Mouse (Mus musculus) kidney, adult 9 months (tissue): ENCODE data around the gene Mapk12.
A peak's percentile ranks its signal among the peaks of the same experiment; 100 is the strongest.

Source experiments
- DNase-seq: peaks from one replicate; pipeline ENCODE4 v3.0.0; 2022

Mapk12 gene

GRCm38 (mm10) chr15:89137378-89138045 lies 3.0 kb downstream of the Mapk12 start:
- DNase-seq: no peak

GRCm38 (mm10) chr15:89136461-89137155 lies 3.9 kb downstream of the Mapk12 start:
- DNase-seq: no peak

GRCm38 (mm10) chr15:89131316-89131715 lies 9.2 kb downstream of the Mapk12 start:
- no peak for DNase-seq

GRCm38 (mm10) chr15:89130245-89130644 lies 10.3 kb downstream of the Mapk12 start:
- DNase-seq: no peak

GRCm38 (mm10) chr15:89128382-89129350 lies 11.8 kb downstream of the Mapk12 start, which contains the start of gene Hdac10:
TSS of gene Hdac10 (minus strand) at chr15:89128700.
- peak; percentile 91 for DNase-seq

GRCm38 (mm10) chr15:89127364-89127940 lies 13.1 kb downstream of the Mapk12 start:
- no peak for DNase-seq

GRCm38 (mm10) chr15:89126622-89127021 lies 13.9 kb downstream of the Mapk12 start:
- DNase-seq: peak; percentile 83

- no peak for DNase-seq
These were observed 15.2 kb downstream of the Mapk12 start for GRCm38 (mm10) chr15:89125351-89125750.

GRCm38 (mm10) chr15:89124312-89124711 lies 16.2 kb downstream of the Mapk12 start:
- DNase-seq: no peak

- no peak for DNase-seq
These were observed 16.9 kb downstream of the Mapk12 start for GRCm38 (mm10) chr15:89123595-89123994.

GRCm38 (mm10) chr15:89122649-89123366 lies 17.7 kb downstream of the Mapk12 start, which contains the start of gene Tubgcp6:
TSS of gene Tubgcp6 (minus strand) at chr15:89123112.
- peak; percentile 96 for DNase-seq

- no peak for DNase-seq
These were observed 22.5 kb downstream of the Mapk12 start for GRCm38 (mm10) chr15:89118007-89118406.

- no peak for DNase-seq
These were observed 30.4 kb downstream of the Mapk12 start for GRCm38 (mm10) chr15:89110147-89110546.

GRCm38 (mm10) chr15:89106976-89107375 lies 33.5 kb downstream of the Mapk12 start:
- no peak for DNase-seq

GRCm38 (mm10) chr15:89106073-89106472 lies 34.4 kb downstream of the Mapk12 start:
- DNase-seq: no peak

GRCm38 (mm10) chr15:89104425-89104824 lies 36.1 kb downstream of the Mapk12 start:
- no peak for DNase-seq

- DNase-seq: no peak
These were observed 36.6 kb downstream of the Mapk12 start for GRCm38 (mm10) chr15:89103921-89104320.

GRCm38 (mm10) chr15:89102646-89103045 lies 37.9 kb downstream of the Mapk12 start:
- DNase-seq: no peak

- DNase-seq: no peak
These were observed 39.7 kb downstream of the Mapk12 start for GRCm38 (mm10) chr15:89100823-89101222.

- DNase-seq: no peak
These were observed 41.9 kb downstream of the Mapk12 start for GRCm38 (mm10) chr15:89098616-89099015.

- DNase-seq: no peak
These were observed 43.1 kb downstream of the Mapk12 start for GRCm38 (mm10) chr15:89097450-89097849.

- DNase-seq: no peak
These were observed 48.3 kb downstream of the Mapk12 start for GRCm38 (mm10) chr15:89092181-89092580.
